Mouse (Mus musculus): ENCODE results near the gene Olfr96.
"Not testable (repeated sequence)": the region's sequence is repeated elsewhere in the genome, so short reads cannot be mapped to it uniquely, and the experiment has no call there.

Gene Olfr96

GRCm38 (mm10) chr17:37219846-37220245 is at the start of gene Olfr96:
TSS of gene Olfr96 (plus strand) at chr17:37220146.
- DNase-seq (ENCODE audit: low spot score in 2 of 2) = no peak

GRCm38 (mm10) chr17:37185474-37185873 is 34.5 kb upstream of the Olfr96 start:
- no peak for DNase-seq (ENCODE audit: low spot score in 2 of 2)

- peak in 1 of 2 experiments; percentile 46 for DNase-seq (ENCODE audit: low spot score in 2 of 2)
Measured at GRCm38 (mm10) chr17:37190711-37191110, 29.2 kb upstream of the Olfr96 start.

- no peak for DNase-seq (ENCODE audit: low spot score in 2 of 2)
Measured at GRCm38 (mm10) chr17:37193032-37193431, 26.9 kb upstream of the Olfr96 start.

GRCm38 (mm10) chr17:37193656-37194055 is 26.3 kb upstream of the Olfr96 start, which contains the start of gene Ubd:
TSS of gene Ubd (plus strand) at chr17:37193892.
- no peak for DNase-seq (ENCODE audit: low spot score in 2 of 2)

GRCm38 (mm10) chr17:37194782-37195181 is 25.2 kb upstream of the Olfr96 start:
- DNase-seq (ENCODE audit: low spot score in 2 of 2) = peak in 1 of 2 experiments; percentile 37

- DNase-seq (ENCODE audit: low spot score in 2 of 2) = peak; percentile 41 to 57
Measured at GRCm38 (mm10) chr17:37196845-37197724, 22.9 kb upstream of the Olfr96 start.

- DNase-seq (ENCODE audit: low spot score in 2 of 2) = no peak
Measured at GRCm38 (mm10) chr17:37200894-37201293, 19.1 kb upstream of the Olfr96 start, which contains the start of gene Olfr94. TSS of gene Olfr94 (minus strand) at chr17:37200994.

- peak; percentile 83 to 94 for DNase-seq (ENCODE audit: low spot score in 2 of 2)
Measured at GRCm38 (mm10) chr17:37203206-37203916, 16.6 kb upstream of the Olfr96 start.

- DNase-seq (ENCODE audit: low spot score in 2 of 2) = no peak
Measured at GRCm38 (mm10) chr17:37203917-37204236, 16.1 kb upstream of the Olfr96 start.

GRCm38 (mm10) chr17:37210884-37211768 is 8.8 kb upstream of the Olfr96 start:
- peak; percentile 24 to 37 for DNase-seq (ENCODE audit: low spot score in 2 of 2)

GRCm38 (mm10) chr17:37213018-37213417 is 6.9 kb upstream of the Olfr96 start, which contains the start of gene Olfr95:
TSS of gene Olfr95 (minus strand) at chr17:37213118.
- DNase-seq (ENCODE audit: low spot score in 2 of 2) = no peak

GRCm38 (mm10) chr17:37218486-37218885 is 1.5 kb upstream of the Olfr96 start:
- DNase-seq (ENCODE audit: low spot score in 2 of 2) = no peak

- no peak for DNase-seq (ENCODE audit: low spot score in 2 of 2)
Measured at GRCm38 (mm10) chr17:37221879-37222278, 1.9 kb downstream of the Olfr96 start.

GRCm38 (mm10) chr17:37237230-37237629 is 17.3 kb downstream of the Olfr96 start, which contains the start of gene Olfr97:
TSS of gene Olfr97 (minus strand) at chr17:37237330.
- not testable (repeated sequence) for DNase-seq (ENCODE audit: low spot score in 2 of 2)

- DNase-seq (ENCODE audit: low spot score in 2 of 2) = no peak
Measured at GRCm38 (mm10) chr17:37242198-37242597, 22.3 kb downstream of the Olfr96 start.

GRCm38 (mm10) chr17:37246715-37247114 is 26.8 kb downstream of the Olfr96 start:
- DNase-seq (ENCODE audit: low spot score in 2 of 2) = peak; percentile 9 to 40

- no peak for DNase-seq (ENCODE audit: low spot score in 2 of 2)
Measured at GRCm38 (mm10) chr17:37249460-37249859, 29.5 kb downstream of the Olfr96 start.

- peak in 1 of 2 experiments; percentile 9 for DNase-seq (ENCODE audit: low spot score in 2 of 2)
Measured at GRCm38 (mm10) chr17:37250544-37250943, 30.6 kb downstream of the Olfr96 start.

- no peak for DNase-seq (ENCODE audit: low spot score in 2 of 2)
Measured at GRCm38 (mm10) chr17:37263626-37264025, 43.7 kb downstream of the Olfr96 start, which contains the start of gene Olfr98. TSS of gene Olfr98 (minus strand) at chr17:37263749.

GRCm38 (mm10) chr17:37270058-37270701 is 50.2 kb downstream of the Olfr96 start, which contains the start of gene H2-M3:
TSS of gene H2-M3 (plus strand) at chr17:37270220.
- DNase-seq (ENCODE audit: low spot score in 2 of 2) = peak; percentile 90 to 96
